In genomic region chr4:119121249-119121648, GRCm38 (mm10) we compare ENCODE assay signal across 9 mouse cellular contexts. TPM values are rescaled to one million over a fixed set of nuclear protein-coding genes. Genes with fewer than 3 reads are reported as not detected.
DNase-seq lines count a peak whose midpoint lies in the region; TF ChIP-seq lines count a peak whose summit lies in the region.
"Had no signal": no experiment of that assay in that cellular context is flagged by ENCODE, and none has a peak within 500 bp of the region (broad histone marks: within the 10 kb centered on the region; RNA-seq: fewer than 3 reads in every experiment).

No protein-coding gene starts in this region.

- H3K79me3 ChIP-seq in C2C12 (ENCODE audit: low read depth), result peaks cover 66% of the 10 kb centered on the region

- no peak overlapping the region for H3K4me3 ChIP-seq in C2C12 (ENCODE audit: insufficient read depth, poor library complexity, severe bottlenecking)
- no peak overlapping the region for H3K4me3 ChIP-seq in left cerebral cortex, adult 2 months
- no peak overlapping the region for H3K4me3 ChIP-seq in myocyte
- H3K4me3 ChIP-seq: embryonic facial prominence, embryonic 12.5 days; limb, embryonic 15.5 days had no signal

- H3K27ac ChIP-seq in left cerebral cortex, adult 2 months, result no peak overlapping the region
- H3K27ac ChIP-seq: embryonic facial prominence, embryonic 12.5 days; limb, embryonic 15.5 days had no signal

- H3K36me3 ChIP-seq in C2C12 (ENCODE audit: control insufficient read depth, insufficient read depth) (peaks cover 46% of the 10 kb centered on the region), myocyte (ENCODE audit: control insufficient read depth, insufficient read depth) (peaks cover 18% of the 10 kb centered on the region)

- DNase-seq in 3T3-L1 (ENCODE audit: low read depth, low spot score), result peak; percentile 99
- DNase-seq in c-Kit-positive CD71-positive TER-119-positive erythroid progenitor cells, embryonic 14.5 days (ENCODE audit: low spot score), result peak; percentile 63
- DNase-seq in heart, postnatal 25 days (ENCODE audit: low spot score), result peak; percentile 56
- peak; percentile 36 to 50 for DNase-seq in left cerebral cortex, adult 2 months (ENCODE audit: extremely low spot score in 1 of 2, low spot score in 2 of 2)
- no peak for DNase-seq in thymus, adult 18-20 months

- H3K79me2 ChIP-seq in C2C12 (ENCODE audit: control insufficient read depth, insufficient read depth), result peaks cover 86% of the 10 kb centered on the region
- peaks cover 74% of the 10 kb centered on the region for H3K79me2 ChIP-seq in myocyte (ENCODE audit: control insufficient read depth, insufficient read depth)

- H3ac ChIP-seq in C2C12 (ENCODE audit: control insufficient read depth, insufficient read length, low read depth) (no peak overlapping the region), myocyte (ENCODE audit: control insufficient read depth, insufficient read length) (no peak overlapping the region)

- TF ChIP-seq POLR2A in myocyte (IDR thresholded peaks at IDR 0.05; ENCODE audit: insufficient read length, low read depth), result peak; percentile 45

- H3K27me3 ChIP-seq in C2C12 (ENCODE audit: control insufficient read depth, insufficient read depth, insufficient read length) (no peaks in the 10 kb centered on the region), myocyte (ENCODE audit: control insufficient read depth, insufficient read depth, insufficient read length) (no peaks in the 10 kb centered on the region)
- H3K27me3 ChIP-seq: embryonic facial prominence, embryonic 12.5 days; limb, embryonic 15.5 days had no signal

- H3K4me2 ChIP-seq in myocyte (ENCODE audit: low read depth), result peak overlapping the region; percentile 65
- H3K4me2 ChIP-seq: embryonic facial prominence, embryonic 12.5 days; limb, embryonic 15.5 days had no signal

- no peak for TF ChIP-seq CTCF in C2C12 (IDR thresholded peaks at IDR 0.05; ENCODE audit: control insufficient read depth, insufficient read depth, insufficient read length)
- TF ChIP-seq CTCF in left cerebral cortex, adult 2 months (IDR thresholded peaks at IDR 0.05), result no peak

- intact Hi-C loops in heart, postnatal 25 days (cut with DNase I), result no loop called here
- intact Hi-C loops in left cerebral cortex, adult 2 months (cut with DNase I), result no loop called here

TF ChIP-seq in C2C12, 6 proteins besides CTCF, POLR2A, EP300 and RAD21:
- TF ChIP-seq MAX (IDR thresholded peaks at IDR 0.05) (peak; percentile 81), USF1 (IDR thresholded peaks at IDR 0.05; ENCODE audit: low read depth) (no peak)

TF ChIP-seq in myocyte, 11 proteins besides CTCF, POLR2A, EP300 and RAD21:
- no peak for TF ChIP-seq TCF3 (IDR thresholded peaks at IDR 0.05; ENCODE audit: insufficient read length, low read depth)
- no peak for TF ChIP-seq REST (IDR thresholded peaks at IDR 0.05; ENCODE audit: insufficient read depth, insufficient read length)
- TF ChIP-seq E2F4 (IDR thresholded peaks at IDR 0.05; ENCODE audit: insufficient read depth), result no peak
- no peak for TF ChIP-seq USF1 (IDR thresholded peaks at IDR 0.05; ENCODE audit: low read depth)
- peak; percentile 61 for TF ChIP-seq POLR2AphosphoS2 (IDR thresholded peaks at IDR 0.05; ENCODE audit: insufficient read length, low read depth)
- TF ChIP-seq SRF (IDR thresholded peaks at IDR 0.05; ENCODE audit: control insufficient read depth, insufficient read length, low read depth), result no peak
- TF ChIP-seq MYOG (IDR thresholded peaks at IDR 0.05; ENCODE audit: control insufficient read depth in 1 of 3, insufficient read depth in 1 of 3, insufficient read length in 2 of 3, low read depth in 2 of 3), result peak in 1 of 3 experiments; percentile 24
- TF ChIP-seq TCF12 (IDR thresholded peaks at IDR 0.05; ENCODE audit: insufficient read depth, poor library complexity, severe bottlenecking), result no peak
- TF ChIP-seq CEBPB (IDR thresholded peaks at IDR 0.05; ENCODE audit: insufficient read depth, poor library complexity, severe bottlenecking), result no peak

RNA-seq across cellular contexts. Expression of gene Slc2a1, which starts 12.7 kb away (rescaled TPM):
- 49.0 TPM for polyA plus RNA-seq in C2C12 (2012; fragmentation: generic; extraction: Trizol)
- 1 to 10 TPM; 7.3 to 8.0 TPM for total RNA-seq in heart, postnatal 25 days (2021)
- 100 to 1,000 TPM in 1 of 2 experiments, 10 to 100 TPM in 1; 92.2 to 127 TPM for total RNA-seq in left cerebral cortex, adult 2 months (2021)
- polyA plus RNA-seq in myocyte (2012; fragmentation: generic; extraction: Trizol), result 55.8 TPM

RNA-seq across cellular contexts. Expression of gene Zfp691, which starts 52.7 kb away (rescaled TPM):
- 4.8 TPM for polyA plus RNA-seq in C2C12 (2012; fragmentation: generic; extraction: Trizol)
- 10 to 100 TPM; 21.4 to 25.0 TPM for total RNA-seq in heart, postnatal 25 days (2021)
- 1 to 10 TPM; 7.5 to 7.8 TPM for total RNA-seq in left cerebral cortex, adult 2 months (2021)
- 7.2 TPM for polyA plus RNA-seq in myocyte (2012; fragmentation: generic; extraction: Trizol)

Comparison
In these comparisons a context has a peak if more than half of its experiments do, and no peak if none do; other contexts are left out.
1. DNase-seq: peak in 3T3-L1 (single experiment), c-Kit-positive CD71-positive TER-119-positive erythroid progenitor cells, embryonic 14.5 days (single experiment), heart, postnatal 25 days (single experiment) and left cerebral cortex, adult 2 months (2 of 2); none in thymus, adult 18-20 months (0 of 2).
2. RNA of gene Slc2a1, which starts 12.7 kb away (total RNA-seq): 92.2 to 127 TPM in left cerebral cortex, adult 2 months; 7.3 to 8.0 TPM in heart, postnatal 25 days; every median in the first group is over 10 times any median in the second.